Mouse (Mus musculus) hindbrain, embryonic 13.5 days (tissue): Measurements from ENCODE around the gene Cadm1. TPM values are rescaled to one million over a fixed set of nuclear protein-coding genes. Genes with fewer than 3 reads are reported as not detected.

Source experiments
- ATAC-seq: fragments of 200-750 bp; cut with Nextera tagmentation; 2 replicates; pipeline ENCODE4 v1.8.0; 2017; ENCODE audit warnings: moderate TSS enrichment; ENCODE audit not compliant: low FRiP score
- H3K27ac ChIP-seq: fragments of 300-500 bp; sonication (generic); 2 replicates; pipeline ENCODE4 v1.5.1; 2015; ENCODE audit warnings: inconsistent platforms, mild to moderate bottlenecking, moderate library complexity
- H3K27me3 ChIP-seq: fragments of 300-500 bp; sonication (generic); 2 replicates; pipeline ENCODE4 v1.6.1; 2015; ENCODE audit warnings: mild to moderate bottlenecking, inconsistent platforms
- H3K36me3 ChIP-seq: fragments of 300-500 bp; sonication (generic); 2 replicates; pipeline ENCODE4 v1.6.1; 2015; ENCODE audit warnings: mild to moderate bottlenecking, inconsistent platforms
- H3K4me1 ChIP-seq: fragments of 300-500 bp; sonication (generic); replicated peaks from 2 replicates; pipeline ENCODE4 v1.6.1; 2015; ENCODE audit warnings: inconsistent platforms
- H3K4me2 ChIP-seq: fragments of 300-500 bp; sonication (generic); 2 replicates; pipeline ENCODE4 v1.6.1; 2015; ENCODE audit warnings: inconsistent platforms, mild to moderate bottlenecking, moderate library complexity
- H3K4me3 ChIP-seq: fragments of 300-500 bp; sonication (generic); 2 replicates; pipeline ENCODE4 v1.5.1; 2015; ENCODE audit warnings: mild to moderate bottlenecking, inconsistent platforms
- H3K9ac ChIP-seq: fragments of 300-500 bp; sonication (generic); 2 replicates; pipeline ENCODE4 v1.6.1; 2015; ENCODE audit warnings: mild to moderate bottlenecking, inconsistent platforms
- H3K9me3 ChIP-seq: fragments of 300-500 bp; sonication (generic); 2 replicates; pipeline ENCODE4 v1.6.1; 2016; ENCODE audit warnings: inconsistent platforms
- WGBS: fragments of 180-500 bp; shearing (Covaris S2); methylation state at CpG from one replicate; pipeline ENCODE4 v1.1.7; 2015; 5-methylcytosine and 5-hydroxymethylcytosine counted together
- polyA plus RNA-seq: library from polyadenylated mRNA; unstranded; fragments of >200 nt; fragmentation: Nextera tagmentation; extraction: Ambion mirVana; gene quantifications from 2 replicates; pipeline ENCODE4 v1.2.1, GENCODE M21; 2015

Gene Cadm1
- polyA plus RNA-seq, 1 experiment from 2014 or later: 180 TPM

DNA sequence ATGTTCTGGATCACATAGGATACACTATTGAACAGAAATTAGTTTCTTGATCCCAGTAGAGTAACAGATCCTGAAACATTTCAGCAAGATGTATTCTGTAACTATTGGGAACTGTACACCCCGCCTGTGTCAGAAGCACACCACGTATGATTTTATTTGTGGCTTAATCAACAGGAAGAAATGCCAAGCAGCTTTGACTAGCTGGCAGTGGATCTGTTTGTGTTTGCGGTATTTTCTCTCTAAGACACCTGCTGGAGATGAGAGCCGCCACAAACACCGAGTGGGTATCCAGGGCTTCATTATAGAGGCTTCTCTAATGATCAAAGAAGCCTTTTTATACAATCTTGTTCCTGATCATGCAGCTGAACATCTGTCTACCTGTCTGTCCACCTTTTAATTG, 204.9 kb downstream of the Cadm1 start:
- WGBS: 84% methylated on average over 5 of the region's 5 CpGs
- Histone ChIP-seq H3K27ac (no peak overlapping the region), H3K36me3 (no peaks in the 10 kb centered on the region)

GRCm38 (mm10) chr9:47738799-47739198, 208.8 kb downstream of the Cadm1 start:
- no peak overlapping the region for H3K4me3 ChIP-seq
- H3K27ac ChIP-seq: peak overlapping the region; percentile 76
- H3K9ac ChIP-seq: peak overlapping the region; percentile 56
- ATAC-seq: no peak
- no peaks in the 10 kb centered on the region for H3K9me3 ChIP-seq
- H3K36me3 ChIP-seq: no peaks in the 10 kb centered on the region
- no peak overlapping the region for H3K4me2 ChIP-seq
- 37% methylated on average over 4 of the region's 4 CpGs for WGBS
- no peaks in the 10 kb centered on the region for H3K27me3 ChIP-seq
- peaks cover 60% of the 10 kb centered on the region for H3K4me1 ChIP-seq

More for the DNA sequence above, 204.9 kb downstream of the Cadm1 start:
- H3K9ac ChIP-seq: no peak overlapping the region
- no peaks in the 10 kb centered on the region for H3K27me3 ChIP-seq
- ATAC-seq: no peak
- no peak overlapping the region for H3K4me3 ChIP-seq
- no peaks in the 10 kb centered on the region for H3K9me3 ChIP-seq
- no peak overlapping the region for H3K4me2 ChIP-seq
- peaks cover 61% of the 10 kb centered on the region for H3K4me1 ChIP-seq

GRCm38 (mm10) chr9:47739276-47739675, 209.3 kb downstream of the Cadm1 start:
- Histone ChIP-seq H3K4me2 (no peak overlapping the region), H3K36me3 (no peaks in the 10 kb centered on the region)

GRCm38 (mm10) chr9:47741751-47742150, 211.8 kb downstream of the Cadm1 start:
- H3K9ac ChIP-seq: no peak overlapping the region
- peaks cover 43% of the 10 kb centered on the region for H3K4me1 ChIP-seq
- H3K27me3 ChIP-seq: no peaks in the 10 kb centered on the region
- 95% methylated on average over 3 of the region's 3 CpGs for WGBS
- H3K4me2 ChIP-seq: no peak overlapping the region
- no peaks in the 10 kb centered on the region for H3K36me3 ChIP-seq
- no peak overlapping the region for H3K27ac ChIP-seq
- no peak overlapping the region for H3K4me3 ChIP-seq
- no peaks in the 10 kb centered on the region for H3K9me3 ChIP-seq
- ATAC-seq: no peak

More at GRCm38 (mm10) chr9:47739276-47739675, 209.3 kb downstream of the Cadm1 start:
- Histone ChIP-seq H3K9me3 (no peaks in the 10 kb centered on the region), H3K27ac (peak overlapping the region; percentile 76), H3K4me1 (peaks cover 58% of the 10 kb centered on the region), H3K27me3 (no peaks in the 10 kb centered on the region), H3K9ac (peak overlapping the region; percentile 56; the same call in 1 of the 2 replicates), H3K4me3 (no peak overlapping the region)
- WGBS: 11% methylated on average over 7 of the region's 7 CpGs
- no peak for ATAC-seq

DNA sequence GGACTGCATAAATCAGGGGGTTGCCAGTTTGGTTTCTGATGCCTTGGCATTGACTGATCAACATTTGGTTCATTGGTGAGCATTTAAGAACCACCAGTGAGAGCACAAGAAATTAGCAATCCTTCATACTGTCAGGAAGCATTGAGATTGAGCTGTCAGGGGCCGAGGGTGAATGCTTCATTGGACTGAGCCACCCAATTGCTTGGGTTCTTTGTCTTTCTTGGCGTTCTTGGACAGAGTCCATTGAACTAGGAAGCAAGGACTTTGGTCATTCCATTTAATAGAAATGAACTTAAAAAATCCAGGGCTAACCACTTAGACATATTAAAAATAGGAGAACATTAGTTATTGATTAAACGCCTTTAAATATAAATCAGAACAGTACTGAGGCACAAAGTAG, 214.9 kb downstream of the Cadm1 start:
- ATAC-seq: no peak
- Histone ChIP-seq H3K27ac (no peak overlapping the region), H3K36me3 (no peaks in the 10 kb centered on the region), H3K9ac (no peak overlapping the region), H3K9me3 (no peaks in the 10 kb centered on the region), H3K4me1 (peaks cover 34% of the 10 kb centered on the region), H3K27me3 (no peaks in the 10 kb centered on the region), H3K4me3 (no peak overlapping the region), H3K4me2 (no peak overlapping the region)
- 48% methylated on average over 3 of the region's 3 CpGs for WGBS

DNA sequence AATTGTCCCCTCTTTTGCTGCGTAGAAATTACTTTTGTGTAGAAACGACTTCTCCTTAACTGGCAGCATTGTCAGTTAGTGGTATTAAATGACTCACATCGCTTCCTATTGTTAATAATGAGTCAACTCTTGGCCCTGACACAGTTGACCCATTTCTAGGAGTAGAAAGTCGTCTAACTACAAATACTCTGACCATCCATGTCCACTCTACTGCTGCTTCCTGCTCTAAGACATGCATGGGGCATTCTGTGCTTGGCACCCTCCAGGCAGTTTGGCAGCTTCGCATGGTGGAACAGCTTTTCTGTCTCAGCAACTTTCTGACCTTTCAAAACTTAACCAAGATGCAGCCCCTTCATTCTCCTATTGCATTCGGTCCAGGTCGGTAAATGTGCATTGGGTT, 215.7 kb downstream of the Cadm1 start:
- H3K4me1 ChIP-seq: peaks cover 26% of the 10 kb centered on the region

GRCm38 (mm10) chr9:47749160-47749559, 219.2 kb downstream of the Cadm1 start:
- no peaks in the 10 kb centered on the region for H3K9me3 ChIP-seq
- no peak overlapping the region for H3K9ac ChIP-seq
- peaks cover 44% of the 10 kb centered on the region for H3K4me1 ChIP-seq
- WGBS: 68% methylated on average over 5 of the region's 5 CpGs
- ATAC-seq: no peak
- H3K4me3 ChIP-seq: no peak overlapping the region
- no peaks in the 10 kb centered on the region for H3K36me3 ChIP-seq
- H3K27me3 ChIP-seq: no peaks in the 10 kb centered on the region
- no peak overlapping the region for H3K4me2 ChIP-seq
- no peak overlapping the region for H3K27ac ChIP-seq

More for the DNA sequence above, 215.7 kb downstream of the Cadm1 start:
- H3K27me3 ChIP-seq: no peaks in the 10 kb centered on the region
- H3K4me3 ChIP-seq: no peak overlapping the region
- no peaks in the 10 kb centered on the region for H3K9me3 ChIP-seq
- H3K27ac ChIP-seq: no peak overlapping the region
- no peak overlapping the region for H3K9ac ChIP-seq
- ATAC-seq: no peak
- no peak overlapping the region for H3K4me2 ChIP-seq
- no peaks in the 10 kb centered on the region for H3K36me3 ChIP-seq
- 73% methylated on average over 7 of the region's 7 CpGs for WGBS

DNA sequence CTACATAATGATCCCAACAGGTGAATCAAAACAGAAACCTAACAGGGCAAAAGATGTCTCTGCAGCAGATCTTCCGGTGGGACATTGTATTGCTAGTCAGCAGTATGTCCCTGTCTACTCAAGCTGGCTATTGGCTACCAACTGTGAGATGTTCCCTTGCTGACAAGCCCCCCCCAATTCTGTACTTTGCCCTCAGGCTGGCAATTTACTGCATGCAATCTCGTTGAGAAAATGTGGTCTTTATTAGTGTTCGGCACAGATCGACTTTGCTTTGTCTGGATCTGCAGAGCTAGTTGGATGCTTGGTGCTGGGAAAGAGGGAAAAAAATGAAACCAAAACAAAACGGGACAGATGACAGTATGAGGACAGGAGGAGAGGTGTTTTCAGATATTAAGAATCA, 222.5 kb downstream of the Cadm1 start:
- Histone ChIP-seq H3K27me3 (no peaks in the 10 kb centered on the region), H3K9ac (no peak overlapping the region), H3K9me3 (no peaks in the 10 kb centered on the region), H3K27ac (peak overlapping the region; percentile 42), H3K36me3 (no peaks in the 10 kb centered on the region), H3K4me1 (peaks cover 54% of the 10 kb centered on the region), H3K4me3 (no peak overlapping the region), H3K4me2 (no peak overlapping the region)
- no peak for ATAC-seq
- WGBS: 54% methylated on average over 5 of the region's 5 CpGs

DNA sequence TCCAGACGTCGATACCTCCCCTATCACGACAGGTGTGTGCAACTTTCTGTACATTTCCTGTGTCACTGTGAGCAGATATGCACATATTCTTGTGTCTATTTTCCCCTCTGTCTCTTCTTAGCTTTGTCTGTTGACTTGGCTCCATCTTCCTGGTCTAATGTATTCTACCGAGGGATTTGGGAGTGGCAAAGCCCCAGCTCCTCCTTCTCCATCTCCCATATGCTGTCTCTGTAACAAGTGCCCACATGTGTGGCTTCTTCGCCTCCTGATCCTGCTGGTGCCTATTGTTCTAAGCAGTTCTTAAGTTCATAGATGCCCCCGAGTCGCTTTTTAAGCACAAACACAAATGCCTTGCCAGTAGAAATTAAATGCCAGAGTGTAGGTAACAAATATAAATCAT, 223.2 kb downstream of the Cadm1 start:
- Histone ChIP-seq H3K27me3 (no peaks in the 10 kb centered on the region), H3K4me1 (peaks cover 54% of the 10 kb centered on the region), H3K9ac (no peak overlapping the region), H3K4me2 (no peak overlapping the region), H3K4me3 (no peak overlapping the region), H3K36me3 (no peaks in the 10 kb centered on the region), H3K27ac (peak overlapping the region; percentile 42), H3K9me3 (no peaks in the 10 kb centered on the region)
- no peak for ATAC-seq
- WGBS: 70% methylated on average over 7 of the region's 7 CpGs

DNA sequence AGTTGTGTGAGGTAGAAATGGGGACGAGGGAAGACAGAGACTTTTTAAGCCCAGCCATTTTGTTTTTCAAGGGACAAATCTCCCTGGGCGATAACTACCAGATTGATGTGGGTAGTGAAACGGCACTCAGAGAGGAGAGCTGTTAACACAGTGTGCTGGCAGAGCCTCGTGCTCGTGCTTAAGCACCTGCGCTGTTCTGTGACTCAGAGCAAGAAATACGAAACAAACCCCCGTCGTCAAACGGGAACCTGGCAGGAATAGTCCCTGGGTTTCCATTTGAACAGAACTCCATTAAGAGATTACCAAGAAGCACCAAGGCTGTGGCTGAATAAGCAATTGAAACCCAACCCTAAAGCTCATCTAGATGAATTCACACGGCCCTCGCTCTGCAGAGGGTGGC, 225.1 kb downstream of the Cadm1 start:
- ATAC-seq: no peak
- Histone ChIP-seq H3K4me1 (peaks cover 56% of the 10 kb centered on the region), H3K9ac (no peak overlapping the region), H3K27me3 (no peaks in the 10 kb centered on the region), H3K36me3 (no peaks in the 10 kb centered on the region), H3K4me2 (no peak overlapping the region), H3K9me3 (no peaks in the 10 kb centered on the region), H3K27ac (peak overlapping the region; percentile 76), H3K4me3 (no peak overlapping the region)
- 59% methylated on average over 12 of the region's 12 CpGs for WGBS

GRCm38 (mm10) chr9:47757798-47758197, 227.8 kb downstream of the Cadm1 start:
- no peak overlapping the region for H3K9ac ChIP-seq
- H3K27ac ChIP-seq: no peak overlapping the region
- H3K27me3 ChIP-seq: no peaks in the 10 kb centered on the region
- H3K36me3 ChIP-seq: no peaks in the 10 kb centered on the region
- peaks cover 67% of the 10 kb centered on the region for H3K4me1 ChIP-seq
- ATAC-seq: no peak
- H3K9me3 ChIP-seq: no peaks in the 10 kb centered on the region
- 92% methylated on average over 2 of the region's 2 CpGs for WGBS
- H3K4me2 ChIP-seq: no peak overlapping the region
- no peak overlapping the region for H3K4me3 ChIP-seq

- Histone ChIP-seq H3K4me2 (no peak overlapping the region), H3K27ac (no peak overlapping the region), H3K4me1 (peaks cover 67% of the 10 kb centered on the region), H3K9me3 (no peaks in the 10 kb centered on the region), H3K36me3 (no peaks in the 10 kb centered on the region), H3K4me3 (no peak overlapping the region), H3K27me3 (no peaks in the 10 kb centered on the region), H3K9ac (no peak overlapping the region)
- ATAC-seq: no peak
- 72% methylated on average over 3 of the region's 3 CpGs for WGBS
Observed at GRCm38 (mm10) chr9:47758320-47758719, 228.3 kb downstream of the Cadm1 start.

GRCm38 (mm10) chr9:47759807-47760206, 229.8 kb downstream of the Cadm1 start:
- no peaks in the 10 kb centered on the region for H3K27me3 ChIP-seq
- no peak overlapping the region for H3K9ac ChIP-seq
- no peak for ATAC-seq
- 47% methylated on average over 7 of the region's 7 CpGs for WGBS
- peaks cover 63% of the 10 kb centered on the region for H3K4me1 ChIP-seq
- H3K9me3 ChIP-seq: no peaks in the 10 kb centered on the region
- no peak overlapping the region for H3K4me3 ChIP-seq
- no peak overlapping the region for H3K27ac ChIP-seq
- no peaks in the 10 kb centered on the region for H3K36me3 ChIP-seq
- H3K4me2 ChIP-seq: no peak overlapping the region
